Mouse (Mus musculus) mesoderm, embryonic 11.5 days (tissue): ENCODE measurements around the gene Nlrc5.
"Not testable (repeated sequence)": the region's sequence is repeated elsewhere in the genome, so short reads cannot be mapped to it uniquely, and the experiment has no call there.

Experiments
- DNase-seq: peaks from one replicate; pipeline ENCODE4 v3.0.0-alpha.2; 2012; ENCODE audit warnings: low read depth, low spot score

Gene Nlrc5

GRCm38 (mm10) chr8:94418017-94418416, 16.1 kb upstream of the Nlrc5 start:
- DNase-seq = no peak

DNA sequence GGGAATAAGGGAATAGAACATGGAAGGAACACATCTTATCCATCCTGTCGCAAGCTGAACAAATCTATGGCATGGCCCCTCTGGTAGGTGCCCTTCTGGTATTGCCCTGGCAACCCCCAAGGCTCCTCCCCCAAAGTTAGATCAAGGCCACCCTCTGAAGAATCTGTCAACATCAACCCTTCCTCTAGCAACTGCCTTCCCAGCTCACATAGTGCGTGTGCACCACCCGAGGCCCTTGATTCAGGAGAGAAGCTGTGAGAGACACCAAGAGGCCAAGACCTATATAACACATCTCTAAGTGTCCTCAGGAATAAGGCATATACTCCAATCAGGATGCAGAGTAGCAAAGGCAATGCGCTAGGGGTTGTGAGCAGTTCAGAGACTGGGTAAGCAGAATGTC, 11.9 kb upstream of the Nlrc5 start:
- DNase-seq = no peak

GRCm38 (mm10) chr8:94427953-94428352, 6.2 kb upstream of the Nlrc5 start:
- no peak for DNase-seq

DNA sequence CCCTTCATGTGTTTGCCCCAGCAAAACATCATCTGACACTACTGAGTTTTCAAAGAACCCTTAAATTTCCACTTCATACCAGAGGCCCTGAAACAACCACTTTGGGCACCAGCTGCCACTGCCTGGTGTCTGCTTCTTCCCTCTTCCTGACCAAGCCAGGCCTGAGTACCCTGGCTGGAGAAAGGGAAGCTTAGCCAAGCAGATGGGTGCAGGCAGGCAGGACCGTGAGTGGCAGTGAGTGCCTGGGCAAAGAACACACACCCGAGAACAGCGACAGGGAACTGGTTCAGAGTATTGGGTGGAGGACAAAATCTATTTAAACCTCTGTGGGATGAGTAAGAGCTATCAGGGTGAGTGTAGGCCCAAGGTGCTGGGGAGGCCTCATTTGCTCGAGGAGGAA, 5.7 kb upstream of the Nlrc5 start:
- no peak for DNase-seq

- no peak for DNase-seq
These were observed 4.8 kb upstream of the Nlrc5 start for GRCm38 (mm10) chr8:94429376-94429775.

GRCm38 (mm10) chr8:94432212-94432611, 1.9 kb upstream of the Nlrc5 start:
- no peak for DNase-seq

DNA sequence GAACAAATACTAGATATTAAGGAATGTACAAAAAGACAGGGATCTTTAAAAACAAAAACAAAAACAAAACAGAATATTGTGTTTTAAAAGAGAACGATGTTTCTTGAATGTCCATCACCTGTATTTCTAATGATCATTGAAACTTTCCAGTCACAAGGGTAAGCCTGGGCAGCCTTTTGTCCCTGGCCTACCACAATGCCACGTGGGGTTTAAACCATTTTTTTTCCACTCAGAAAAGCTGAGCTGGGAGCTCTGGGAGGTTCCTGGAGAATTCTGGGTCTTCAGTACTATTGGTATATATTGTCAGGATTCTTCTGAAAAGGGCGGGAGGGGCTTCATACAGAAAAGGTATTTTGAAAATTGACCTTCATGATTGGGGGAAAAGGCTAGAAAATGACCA, 802 bp downstream of the Nlrc5 start:
- no peak for DNase-seq

GRCm38 (mm10) chr8:94435397-94436111, 1.4 kb downstream of the Nlrc5 start:
- no peak for DNase-seq

- no peak for DNase-seq
These were observed 2.0 kb downstream of the Nlrc5 start for GRCm38 (mm10) chr8:94436112-94436572.

DNA sequence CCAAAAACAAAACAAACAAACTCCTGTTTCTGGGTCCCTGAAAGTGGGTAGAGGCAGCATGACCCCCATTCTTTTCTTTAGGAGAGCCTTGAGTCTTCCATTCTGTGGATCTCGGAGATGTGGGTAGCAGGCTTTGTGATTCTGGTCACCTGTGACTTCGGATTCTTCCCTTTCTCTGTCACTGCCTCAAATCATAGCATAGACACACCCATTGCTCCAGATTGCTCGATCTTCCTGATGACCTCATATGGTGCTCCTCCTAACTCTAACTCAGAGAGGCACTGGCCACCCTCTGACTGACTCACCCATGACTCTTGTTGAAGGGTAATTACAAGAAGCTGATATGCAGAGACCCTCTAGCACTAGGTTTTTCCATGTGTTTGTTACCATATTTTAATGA, 2.7 kb downstream of the Nlrc5 start:
- DNase-seq = no peak

DNA sequence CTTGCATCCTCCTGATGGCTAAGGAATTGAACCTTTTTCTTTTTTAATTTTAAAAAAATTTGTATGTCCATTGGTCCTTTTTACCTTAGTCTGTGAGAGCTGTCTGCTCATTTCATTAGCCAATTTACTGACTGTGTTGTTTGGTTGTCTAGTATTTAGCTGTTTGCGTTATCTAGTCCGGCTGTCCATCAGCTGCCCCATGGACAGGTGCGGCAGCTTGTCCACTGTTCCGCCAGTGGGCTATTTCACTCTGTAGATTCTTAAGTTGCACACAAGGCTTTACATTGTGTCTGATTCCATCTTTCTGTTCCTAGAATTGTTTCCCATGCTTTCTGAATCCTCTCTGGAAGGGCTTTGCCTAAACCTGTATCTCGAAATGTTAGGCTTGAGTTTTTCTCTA, 4.5 kb downstream of the Nlrc5 start:
- DNase-seq = no peak

GRCm38 (mm10) chr8:94439691-94440090, 5.5 kb downstream of the Nlrc5 start:
- no peak for DNase-seq

DNA sequence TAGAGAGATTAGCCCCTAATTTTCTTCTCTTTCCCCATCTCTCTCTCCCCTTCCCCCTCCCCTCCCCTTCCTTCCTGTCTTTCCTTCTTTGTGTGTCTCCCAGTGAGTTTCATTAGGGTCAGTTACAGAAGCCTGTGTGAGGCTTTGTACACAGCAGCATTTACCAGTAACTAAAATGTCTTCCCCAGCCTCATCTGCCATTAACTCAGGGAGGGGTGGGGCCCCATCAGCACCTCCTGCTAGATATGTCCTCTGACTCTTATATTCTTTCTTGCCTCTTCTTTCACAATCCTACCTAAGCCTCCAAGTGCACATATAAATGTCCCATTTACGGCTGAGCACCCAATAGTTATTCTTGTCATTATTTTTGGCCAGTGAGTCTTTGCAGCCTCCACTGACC, 6.2 kb downstream of the Nlrc5 start:
- DNase-seq = no peak

DNA sequence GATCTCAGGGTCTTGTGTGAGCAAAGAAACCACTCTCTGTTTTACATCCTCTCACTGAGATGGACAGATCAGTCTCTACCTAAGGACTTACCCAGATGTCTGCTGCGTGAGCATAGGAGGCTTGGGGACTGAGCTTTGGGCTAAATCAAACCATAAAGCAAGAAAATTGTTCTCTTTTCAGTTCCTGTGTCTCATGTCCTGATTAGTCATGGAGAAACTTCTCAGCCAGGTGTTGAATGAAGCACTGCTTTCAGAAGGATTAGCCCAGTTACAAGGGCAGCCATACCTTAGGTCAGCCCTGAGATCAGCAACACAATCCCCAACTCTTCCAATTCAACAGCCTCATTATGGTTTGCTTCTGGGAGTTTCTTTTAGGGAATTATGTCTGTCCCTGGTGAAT, 7.5 kb downstream of the Nlrc5 start:
- no peak for DNase-seq

DNA sequence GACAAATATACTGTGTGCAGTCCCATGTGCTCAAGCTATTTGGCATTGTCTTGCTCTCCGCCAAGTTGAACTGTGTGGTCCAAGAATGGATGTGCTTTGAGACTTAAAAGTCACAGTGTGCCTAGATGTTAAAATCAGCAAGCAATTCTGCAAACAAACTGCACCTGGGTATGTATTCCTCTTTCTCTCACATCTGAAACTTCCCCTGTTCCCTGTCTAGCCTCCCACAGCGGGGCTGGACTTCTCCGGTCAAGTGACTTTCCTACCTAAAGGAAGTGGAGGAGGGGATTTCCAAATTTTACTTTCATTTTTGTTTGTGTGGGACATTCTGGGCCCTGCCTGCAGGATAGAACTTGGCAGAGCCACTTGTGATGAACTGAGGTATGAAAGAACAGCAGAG, 9.0 kb downstream of the Nlrc5 start:
- no peak for DNase-seq

DNA sequence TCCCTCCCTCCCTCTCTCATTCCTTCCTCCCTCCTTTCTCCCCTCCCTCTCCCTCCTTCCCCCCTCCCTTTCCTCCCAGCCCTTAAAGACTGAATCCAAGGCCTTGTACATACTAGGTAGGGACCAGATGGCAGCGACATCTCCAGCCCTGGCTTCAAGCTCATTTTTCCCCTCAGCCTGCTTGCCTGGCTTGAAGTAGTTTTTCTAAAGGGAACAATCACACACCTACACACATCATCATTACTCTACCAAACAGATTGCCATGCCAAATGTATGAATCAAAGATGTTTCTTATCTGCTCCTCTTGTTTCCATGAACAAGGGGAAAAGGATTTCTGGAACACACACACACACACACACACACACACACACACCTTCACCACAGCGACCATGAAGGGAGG, 10.3 kb downstream of the Nlrc5 start:
- DNase-seq = no peak

GRCm38 (mm10) chr8:94447142-94447541, 13.0 kb downstream of the Nlrc5 start:
- no peak for DNase-seq

DNA sequence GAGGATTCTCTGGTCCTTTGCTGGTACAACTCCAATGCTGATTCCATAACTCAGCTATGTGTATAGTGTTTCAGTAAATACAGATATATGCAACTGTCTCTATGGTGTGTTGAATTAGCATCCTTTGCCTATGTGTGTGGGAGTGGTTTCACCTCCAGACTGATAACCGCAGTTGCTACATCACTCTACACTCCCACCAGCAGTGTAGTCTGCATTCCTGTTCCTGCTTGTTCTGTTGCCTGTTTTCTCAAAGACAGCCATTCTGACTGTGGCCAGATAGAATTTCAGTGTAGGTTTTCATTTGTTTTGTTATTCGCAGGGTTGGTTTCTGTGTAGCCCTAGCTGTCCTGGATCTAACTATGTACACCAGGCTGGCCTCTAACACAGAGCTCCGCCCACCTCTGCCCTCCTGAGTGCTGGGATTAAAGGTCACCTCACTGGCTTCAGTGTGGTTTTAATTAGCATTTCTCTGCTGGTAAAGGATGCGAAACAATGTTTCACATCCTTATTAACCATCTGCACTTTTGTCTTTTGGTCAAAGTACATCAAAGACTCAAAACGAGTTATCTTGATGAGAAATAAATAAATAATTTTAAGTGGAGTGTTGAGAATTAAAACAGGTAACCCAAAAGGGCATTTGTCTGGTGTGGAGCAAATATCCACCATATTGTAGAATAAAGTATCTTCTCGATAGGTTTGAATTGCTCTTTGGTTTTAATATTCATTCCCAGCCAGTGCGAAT, 13.6 kb downstream of the Nlrc5 start:
- no peak for DNase-seq

GRCm38 (mm10) chr8:94452991-94453390, 18.8 kb downstream of the Nlrc5 start:
- not testable (repeated sequence) for DNase-seq

DNA sequence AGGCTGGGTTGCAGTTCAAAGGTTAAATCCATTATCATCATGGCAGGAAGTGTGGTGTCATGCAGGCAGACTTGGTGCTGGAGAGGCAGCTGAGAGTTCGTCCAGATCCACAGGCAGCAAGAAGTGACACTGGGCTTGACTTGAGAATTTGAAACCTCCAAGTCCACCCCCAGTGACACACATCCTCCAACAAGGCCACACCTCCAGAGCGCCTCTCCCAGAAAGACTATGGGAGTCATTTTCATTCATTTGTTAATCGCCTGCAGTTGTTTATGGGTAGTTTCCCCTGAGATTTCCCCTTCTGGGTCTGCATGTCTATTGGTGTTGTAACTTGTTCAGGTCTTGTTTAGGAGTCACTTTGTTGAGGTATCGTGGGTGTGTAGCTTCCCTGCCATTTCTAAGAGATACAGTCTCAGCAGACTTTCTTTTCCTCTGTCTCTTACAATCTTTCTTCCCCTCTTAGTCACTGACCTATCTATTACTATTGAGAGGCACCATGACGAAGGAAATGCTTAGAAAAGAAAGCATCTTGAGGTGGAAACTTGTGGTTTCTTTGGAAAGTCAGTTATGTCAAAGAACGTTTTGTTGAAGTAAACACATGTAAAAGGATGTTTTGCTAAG, 19.8 kb downstream of the Nlrc5 start:
- no peak for DNase-seq

DNA sequence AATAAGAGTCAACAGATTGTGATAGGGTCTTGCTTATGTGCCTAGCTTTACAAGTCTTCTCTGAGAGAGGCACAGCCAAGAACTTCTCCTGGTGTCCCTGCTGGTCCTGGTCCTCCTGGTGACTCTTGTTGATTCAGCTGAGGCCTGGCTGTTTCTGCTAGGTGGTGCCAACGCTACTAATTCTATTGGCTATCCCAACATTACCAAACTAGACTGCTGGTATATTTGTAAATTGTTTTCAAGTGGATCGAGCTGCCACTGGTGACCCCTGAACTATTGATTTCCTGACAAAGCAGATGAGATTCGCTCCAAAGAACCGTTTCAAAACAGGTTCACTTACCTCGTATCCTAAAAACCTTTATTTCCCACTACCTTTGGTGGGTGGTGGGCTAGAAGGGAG, 20.7 kb downstream of the Nlrc5 start:
- no peak for DNase-seq

DNA sequence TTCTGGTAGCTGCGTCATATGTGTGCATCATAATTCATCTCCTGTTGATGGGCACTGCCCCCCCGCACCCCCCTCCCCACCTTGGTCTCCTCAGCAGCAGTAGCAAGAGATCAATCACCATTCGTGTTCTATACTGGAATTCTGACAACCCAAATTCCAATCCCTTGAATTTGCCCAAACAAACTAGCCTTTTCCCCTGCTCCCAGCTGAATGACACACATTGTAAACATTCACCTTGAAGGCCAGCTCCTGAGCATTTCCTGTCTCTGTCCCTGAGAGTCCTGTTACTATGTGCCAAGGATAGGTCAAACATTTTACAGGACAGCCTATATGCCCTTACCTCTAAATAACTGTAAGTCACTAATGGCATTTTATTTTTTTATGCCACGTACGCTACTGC, 21.9 kb downstream of the Nlrc5 start:
- DNase-seq = no peak

DNA sequence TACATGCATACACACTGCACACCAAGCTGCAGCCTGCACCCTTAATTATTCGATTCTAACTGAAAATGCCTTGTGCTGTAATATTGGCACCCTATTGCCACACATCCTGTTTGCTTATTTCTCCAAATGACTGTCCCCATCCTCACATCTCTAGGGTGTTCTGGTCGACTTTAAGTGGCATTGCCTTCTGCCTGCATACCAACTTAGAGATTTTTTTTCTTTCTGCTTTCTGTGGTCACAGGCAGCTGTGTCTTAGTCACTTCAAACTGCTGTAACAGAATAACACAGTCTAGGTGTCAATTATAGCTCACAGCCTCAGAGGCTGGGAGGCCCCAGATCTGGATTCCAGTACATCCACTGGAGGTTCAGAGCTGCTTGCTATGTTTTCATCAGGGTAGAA, 24.4 kb downstream of the Nlrc5 start:
- DNase-seq = no peak
